Mouse (Mus musculus): ENCODE measurements around the gene Fam168a. TPM values are rescaled to one million over a fixed set of nuclear protein-coding genes. Genes with fewer than 3 reads are reported as not detected.

Gene Fam168a
- polyA plus RNA-seq, 1 experiment from 2014 or later = 19.2 TPM

GRCm38 (mm10) chr7:100770669-100771341 lies 64.4 kb downstream of the Fam168a start:
- no peak for DNase-seq (ENCODE audit: low spot score)

GRCm38 (mm10) chr7:100774189-100774588 lies 67.8 kb downstream of the Fam168a start:
- no peak for DNase-seq (ENCODE audit: low spot score)

- no peak for DNase-seq (ENCODE audit: low spot score)
Observed at GRCm38 (mm10) chr7:100775810-100776209, 69.4 kb downstream of the Fam168a start.

- DNase-seq (ENCODE audit: low spot score) = no peak
Observed at GRCm38 (mm10) chr7:100780192-100780591, 73.8 kb downstream of the Fam168a start.

- DNase-seq (ENCODE audit: low spot score) = no peak
Observed at GRCm38 (mm10) chr7:100784650-100785049, 78.2 kb downstream of the Fam168a start.

- DNase-seq (ENCODE audit: low spot score) = no peak
Observed at GRCm38 (mm10) chr7:100785426-100785825, 79.0 kb downstream of the Fam168a start.

GRCm38 (mm10) chr7:100786078-100786477 lies 79.6 kb downstream of the Fam168a start:
- no peak for DNase-seq (ENCODE audit: low spot score)

GRCm38 (mm10) chr7:100788291-100788690 lies 81.9 kb downstream of the Fam168a start:
- no peak for DNase-seq (ENCODE audit: low spot score)

- DNase-seq (ENCODE audit: low spot score) = peak; percentile 2
Observed at GRCm38 (mm10) chr7:100798810-100799209, 92.4 kb downstream of the Fam168a start.

GRCm38 (mm10) chr7:100805391-100805790 lies 99.0 kb downstream of the Fam168a start:
- DNase-seq (ENCODE audit: low spot score) = no peak

- no peak for DNase-seq (ENCODE audit: low spot score)
Observed at GRCm38 (mm10) chr7:100811912-100812311, 105.5 kb downstream of the Fam168a start.

- no peak for DNase-seq (ENCODE audit: low spot score)
Observed at GRCm38 (mm10) chr7:100812641-100813040, 106.2 kb downstream of the Fam168a start.

GRCm38 (mm10) chr7:100815900-100816570 lies 109.6 kb downstream of the Fam168a start:
- DNase-seq (ENCODE audit: low spot score) = no peak

- DNase-seq (ENCODE audit: low spot score) = no peak
Observed at GRCm38 (mm10) chr7:100816759-100817441, 110.5 kb downstream of the Fam168a start.

- DNase-seq (ENCODE audit: low spot score) = no peak
Observed at GRCm38 (mm10) chr7:100817442-100817760, 111.0 kb downstream of the Fam168a start.

GRCm38 (mm10) chr7:100818401-100819064 lies 112.1 kb downstream of the Fam168a start:
- DNase-seq (ENCODE audit: low spot score) = no peak

- no peak for DNase-seq (ENCODE audit: low spot score)
Observed at GRCm38 (mm10) chr7:100824661-100825060, 118.2 kb downstream of the Fam168a start.

- no peak for DNase-seq (ENCODE audit: low spot score)
Observed at GRCm38 (mm10) chr7:100828549-100828948, 122.1 kb downstream of the Fam168a start.

GRCm38 (mm10) chr7:100833859-100834258 lies 127.4 kb downstream of the Fam168a start:
- DNase-seq (ENCODE audit: low spot score) = no peak

- no peak for DNase-seq (ENCODE audit: low spot score)
Observed at GRCm38 (mm10) chr7:100835168-100835567, 128.7 kb downstream of the Fam168a start.

GRCm38 (mm10) chr7:100835711-100836110 lies 129.3 kb downstream of the Fam168a start:
- no peak for DNase-seq (ENCODE audit: low spot score)

GRCm38 (mm10) chr7:100836657-100837056 lies 130.2 kb downstream of the Fam168a start:
- no peak for DNase-seq (ENCODE audit: low spot score)

Measured in thymus, postnatal 0 days (tissue).